Mouse (Mus musculus): ENCODE data around the gene Smpd2.

Smpd2 gene

GRCm38 (mm10) chr10:41490518-41490873 is 327 bp upstream of the Smpd2 start:
- in situ Hi-C loops (cut with MboI; ENCODE audit: low sequenced_read_pairs) = no loop called here

GRCm38 (mm10) chr10:41489294-41489693 is 875 bp downstream of the Smpd2 start:
- in situ Hi-C loops (cut with MboI; ENCODE audit: low sequenced_read_pairs) = no loop called here

GRCm38 (mm10) chr10:41488877-41489276 is 1.3 kb downstream of the Smpd2 start:
- in situ Hi-C loops (cut with MboI; ENCODE audit: low sequenced_read_pairs) = no loop called here

GRCm38 (mm10) chr10:41486506-41487170 is 3.5 kb downstream of the Smpd2 start:
- in situ Hi-C loops (cut with MboI; ENCODE audit: low sequenced_read_pairs) = no loop called here

- in situ Hi-C loops (cut with MboI; ENCODE audit: low sequenced_read_pairs) = no loop called here
Observed at GRCm38 (mm10) chr10:41485778-41486177, 4.4 kb downstream of the Smpd2 start.

GRCm38 (mm10) chr10:41482446-41482845 is 7.7 kb downstream of the Smpd2 start:
- in situ Hi-C loops (cut with MboI; ENCODE audit: low sequenced_read_pairs) = no loop called here

- in situ Hi-C loops (cut with MboI; ENCODE audit: low sequenced_read_pairs) = no loop called here
Observed at GRCm38 (mm10) chr10:41480938-41481880, 9.0 kb downstream of the Smpd2 start.

- in situ Hi-C loops (cut with MboI; ENCODE audit: low sequenced_read_pairs) = no loop called here
Observed at GRCm38 (mm10) chr10:41479961-41480360, 10.2 kb downstream of the Smpd2 start.

GRCm38 (mm10) chr10:41477278-41478181 is 12.6 kb downstream of the Smpd2 start:
- in situ Hi-C loops (cut with MboI; ENCODE audit: low sequenced_read_pairs) = no loop called here

- in situ Hi-C loops (cut with MboI; ENCODE audit: low sequenced_read_pairs) = no loop called here
Observed at GRCm38 (mm10) chr10:41477018-41477277, 13.2 kb downstream of the Smpd2 start.

GRCm38 (mm10) chr10:41476171-41477017 is 13.8 kb downstream of the Smpd2 start, which contains the start of gene Mical1:
TSS of gene Mical1 (plus strand) at chr10:41476314.
- in situ Hi-C loops (cut with MboI; ENCODE audit: low sequenced_read_pairs) = no loop called here

- in situ Hi-C loops (cut with MboI; ENCODE audit: low sequenced_read_pairs) = no loop called here
Observed at GRCm38 (mm10) chr10:41474981-41475391, 15.2 kb downstream of the Smpd2 start.

GRCm38 (mm10) chr10:41473782-41474468 is 16.2 kb downstream of the Smpd2 start:
- in situ Hi-C loops (cut with MboI; ENCODE audit: low sequenced_read_pairs) = no loop called here

GRCm38 (mm10) chr10:41472962-41473481 is 17.1 kb downstream of the Smpd2 start:
- in situ Hi-C loops (cut with MboI; ENCODE audit: low sequenced_read_pairs) = no loop called here

GRCm38 (mm10) chr10:41472534-41472933 is 17.6 kb downstream of the Smpd2 start:
- in situ Hi-C loops (cut with MboI; ENCODE audit: low sequenced_read_pairs) = no loop called here

GRCm38 (mm10) chr10:41470693-41471092 is 19.5 kb downstream of the Smpd2 start:
- in situ Hi-C loops (cut with MboI; ENCODE audit: low sequenced_read_pairs) = no loop called here

- in situ Hi-C loops (cut with MboI; ENCODE audit: low sequenced_read_pairs) = no loop called here
Observed at GRCm38 (mm10) chr10:41467325-41467724, 22.8 kb downstream of the Smpd2 start.

GRCm38 (mm10) chr10:41464401-41464955 is 25.7 kb downstream of the Smpd2 start:
- in situ Hi-C loops (cut with MboI; ENCODE audit: low sequenced_read_pairs) = no loop called here

- in situ Hi-C loops (cut with MboI; ENCODE audit: low sequenced_read_pairs) = no loop called here
Observed at GRCm38 (mm10) chr10:41461057-41461722, 29.0 kb downstream of the Smpd2 start.

Measured in CH12F3 (cell line).